Mouse (Mus musculus) left cerebral cortex, postnatal 36 days (tissue): ENCODE data around the gene Gprc6a. TPM values are rescaled to one million over a fixed set of nuclear protein-coding genes. Genes with fewer than 3 reads are reported as not detected.

Experiments used
- DNase-seq, 2 experiments: peaks; one replicate each; pipeline ENCODE4 v3.0.0; 2021 to 2022; ENCODE audit warnings: low spot score in 2 of 2, mixed read lengths in 1 of 2
- intact Hi-C: fragments of 180-260 bp; cut with DNase I; formaldehyde crosslinking; loops from one replicate; pipeline ENCODE4 v1.15.1; 2025
- total RNA-seq, 2 experiments: library from RNA; stranded (reverse); gene quantifications; 2 replicates each; pipeline ENCODE4 v1.2.3; 2021

The Gprc6a gene
- total RNA-seq, 2 experiments from 2014 or later, result not detected

DNA sequence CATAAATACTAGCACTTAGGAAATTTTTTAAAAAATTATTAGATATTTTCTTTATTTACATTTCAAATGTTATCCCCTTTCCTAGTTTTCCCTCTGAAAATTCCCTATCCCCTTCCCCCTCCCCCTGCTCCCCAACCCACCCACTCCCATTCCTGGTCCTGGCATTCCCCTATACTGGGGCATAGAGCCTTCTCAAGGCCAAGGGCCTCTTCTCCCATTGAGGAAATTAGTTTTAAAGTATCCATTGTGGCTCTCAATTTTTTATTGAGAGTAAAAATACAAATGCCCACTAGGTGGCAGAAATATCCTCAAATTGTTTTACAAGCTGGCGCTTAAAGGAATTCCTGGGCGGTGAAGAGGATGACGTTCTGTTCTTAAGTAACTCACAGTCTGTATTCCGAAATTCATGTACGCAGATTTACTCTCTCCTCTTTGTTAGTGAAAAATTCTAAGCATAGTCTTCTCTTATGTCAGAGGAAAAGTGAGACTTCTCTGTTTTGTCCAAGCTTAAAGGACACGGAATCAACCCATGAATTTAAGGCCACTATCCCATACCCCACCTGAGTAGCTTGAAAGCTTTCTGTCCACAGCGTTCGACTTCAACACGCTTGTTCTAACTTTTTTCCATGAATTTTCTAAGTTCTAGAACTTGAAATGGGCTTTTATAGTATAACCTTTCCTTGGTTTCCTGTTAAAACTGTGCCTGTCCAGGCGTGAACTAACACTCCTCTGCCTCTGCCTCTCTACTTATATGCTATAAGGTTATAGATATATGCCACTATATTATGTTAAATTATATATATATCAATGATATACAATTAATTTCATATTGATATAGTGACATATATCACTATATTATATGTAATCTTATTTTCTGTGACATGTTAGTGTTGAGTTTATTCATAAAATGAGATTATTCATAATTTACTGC lies 36.0 kb downstream of the Gprc6a start:
- DNase-seq, result no peak
- intact Hi-C loops, result loop anchor here (5.0 kb wide), 2 partner anchors 62 to 182 kb away; no protein-coding TSS in a partner anchor

- intact Hi-C loops, result no loop called here
Measured at GRCm38 (mm10) chr10:51591574-51591973, 39.7 kb downstream of the Gprc6a start.

GRCm38 (mm10) chr10:51590139-51590574 lies 41.1 kb downstream of the Gprc6a start, which contains the start of gene Fam162b:
Gene Fam162b, minus strand, starts transcription at chr10:51590517.
- DNase-seq, result no peak
- intact Hi-C loops, result no loop called here

More at GRCm38 (mm10) chr10:51591574-51591973, 39.7 kb downstream of the Gprc6a start:
- no peak for DNase-seq

GRCm38 (mm10) chr10:51584919-51585318 lies 46.3 kb downstream of the Gprc6a start:
- no peak for DNase-seq
- intact Hi-C loops, result no loop called here

- intact Hi-C loops, result no loop called here
- DNase-seq, result no peak
Measured at GRCm38 (mm10) chr10:51584378-51584777, 46.9 kb downstream of the Gprc6a start.

DNA sequence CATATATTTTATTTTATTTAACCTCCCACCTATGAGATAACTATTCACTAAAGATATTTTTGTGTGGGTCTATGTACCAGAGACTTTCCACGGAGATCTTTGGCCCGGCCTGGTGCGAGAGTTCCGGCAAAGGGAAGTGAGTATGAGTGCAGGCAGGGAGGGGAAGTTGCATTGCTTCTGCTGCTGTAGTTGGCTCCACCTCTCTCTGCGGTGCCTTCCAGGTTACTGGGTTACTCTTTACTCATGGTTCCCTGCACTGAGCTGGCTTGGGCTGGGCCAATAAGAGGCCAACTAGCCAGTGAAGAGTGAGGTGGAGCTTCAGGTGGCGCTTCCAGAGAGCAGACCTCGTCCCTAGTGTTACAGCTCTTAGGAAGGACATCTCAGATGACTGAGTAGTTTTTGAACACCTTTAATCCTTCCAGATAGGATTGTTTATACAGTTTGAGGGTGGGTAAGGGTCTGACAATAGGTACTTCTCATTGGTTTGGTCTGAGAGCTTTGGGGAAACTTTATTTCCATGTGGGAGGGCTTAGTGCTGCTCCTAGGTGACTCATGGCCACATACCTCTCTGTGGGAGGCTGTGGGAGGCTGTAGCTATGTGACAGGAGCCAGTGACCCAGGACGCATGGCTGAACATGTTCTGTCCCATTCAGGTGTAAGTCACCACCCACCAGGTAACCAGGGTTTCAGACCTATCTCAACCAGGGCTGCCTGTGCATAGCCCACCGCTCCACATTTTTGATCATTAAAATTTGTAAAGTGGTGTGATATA lies 59.9 kb downstream of the Gprc6a start:
- intact Hi-C loops, result no loop called here
- DNase-seq, result no peak

Other genes starting within 250 kb of the Gprc6a start
- gene Gm49339, start 150.8 kb downstream of the Gprc6a start, total RNA-seq, result not detected
- under 1 TPM; 0.45 to 0.47 TPM for gene Lilr4b, start 150.8 kb downstream of the Gprc6a start, total RNA-seq
- gene Lilrb4a, start 140.5 kb downstream of the Gprc6a start, total RNA-seq, result under 1 TPM in 1 of 2 experiments, not detected in 1; 0.39 TPM
- not detected for gene Fam162b, start 40.9 kb downstream of the Gprc6a start, total RNA-seq
- not detected for gene Rfx6, start 46.3 kb upstream of the Gprc6a start, total RNA-seq